Comparison of ENCODE assay signal across 19 mouse cellular contexts in the genomic region with DNA sequence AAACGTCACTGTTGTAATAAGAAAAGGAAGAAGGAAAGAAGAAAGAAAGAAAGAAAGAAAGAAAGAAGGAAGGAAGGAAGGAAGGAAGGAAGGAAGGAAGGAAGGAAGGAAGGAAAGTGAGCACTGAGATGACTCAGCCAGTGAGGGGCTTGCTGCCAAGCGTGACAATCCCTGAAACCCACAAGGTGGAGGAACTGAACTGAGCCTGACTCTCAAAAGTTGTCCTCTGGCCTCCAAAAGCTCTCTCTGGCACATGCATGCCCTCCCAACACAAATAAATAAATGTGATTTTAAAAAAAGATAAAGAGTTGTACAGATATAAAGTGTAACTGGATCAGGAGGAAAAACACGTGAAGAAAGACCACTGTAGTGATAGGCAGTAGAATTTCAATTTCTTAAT.
DNase-seq lines count a peak whose midpoint lies in the region; ATAC-seq lines count a peak whose summit lies in the region.
"Had no signal": no experiment of that assay in that cellular context is flagged by ENCODE, and none has a peak within 500 bp of the region (broad histone marks: within the 10 kb centered on the region; RNA-seq: fewer than 3 reads in every experiment).

No protein-coding gene starts in this region.

- 44% methylated on average over 3 of the region's 3 CpGs for WGBS in liver, embryonic 16.5 days (ENCODE audit: insufficient replicate concordance)
- 52% methylated on average over 3 of the region's 3 CpGs for WGBS in liver, embryonic 12.5 days (ENCODE audit: insufficient replicate concordance)

- H3K4me1 ChIP-seq in liver, embryonic 16.5 days (ENCODE audit: control insufficient read depth, low read depth, low read length) = peaks cover 37% of the 10 kb centered on the region
- H3K4me1 ChIP-seq in liver, embryonic 12.5 days = peaks cover 83% of the 10 kb centered on the region

- H3K36me3 ChIP-seq in liver, embryonic 16.5 days (ENCODE audit: control insufficient read depth, insufficient read depth) = no peaks in the 10 kb centered on the region
- H3K36me3 ChIP-seq in liver, embryonic 12.5 days = no peaks in the 10 kb centered on the region
- H3K36me3 ChIP-seq: embryonic facial prominence, embryonic 12.5 days; forebrain, embryonic 15.5 days; heart, embryonic 12.5 days; hindbrain, embryonic 15.5 days had no signal

- no peak overlapping the region for H3K9ac ChIP-seq in liver, embryonic 16.5 days (ENCODE audit: low read depth, low read length)
- no peak overlapping the region for H3K9ac ChIP-seq in liver, embryonic 12.5 days
- H3K9ac ChIP-seq: embryonic facial prominence, embryonic 12.5 days; forebrain, embryonic 15.5 days; heart, embryonic 12.5 days; hindbrain, embryonic 15.5 days had no signal

- peak; percentile 36 for DNase-seq in adrenal gland, postnatal 25 days
- DNase-seq in adrenal gland, adult 18-20 months (ENCODE audit: low spot score in 2 of 2) = no peak
- peak; percentile 11 for DNase-seq in 3134 (ENCODE audit: extremely low read depth, insufficient read length, low spot score)
- peak; percentile 54 for DNase-seq in 416B (ENCODE audit: low read depth)
- DNase-seq in B cell, adult 2 months = no peak
- DNase-seq in left cerebral cortex, adult 11 months (ENCODE audit: low spot score) = no peak
- DNase-seq: cerebellum, adult 11-12 months; cerebellum, adult 9-10 months; cerebellum, postnatal 25 days; gastrocnemius, postnatal 36 days; heart, adult 18-20 months had no signal

- no peaks in the 10 kb centered on the region for H3K9me3 ChIP-seq in liver, embryonic 16.5 days (replicated peaks; ENCODE audit: control insufficient read depth, low read length)
- H3K9me3 ChIP-seq in liver, embryonic 12.5 days (replicated peaks) = no peaks in the 10 kb centered on the region
- H3K9me3 ChIP-seq: embryonic facial prominence, embryonic 12.5 days; forebrain, embryonic 15.5 days; heart, embryonic 12.5 days; hindbrain, embryonic 15.5 days had no signal

- ATAC-seq in liver, embryonic 16.5 days (ENCODE audit: low read depth) = no peak
- ATAC-seq in liver, embryonic 12.5 days = no peak
- ATAC-seq: forebrain, embryonic 15.5 days; intestine, embryonic 16.5 days had no signal

- no peaks in the 10 kb centered on the region for H3K27me3 ChIP-seq in liver, embryonic 16.5 days (ENCODE audit: control insufficient read depth, insufficient read depth, low read depth, low read length)
- H3K27me3 ChIP-seq in liver, embryonic 12.5 days (replicated peaks) = no peaks in the 10 kb centered on the region
- H3K27me3 ChIP-seq: CH12.LX; embryonic facial prominence, embryonic 12.5 days; forebrain, embryonic 15.5 days; heart, embryonic 12.5 days; hindbrain, embryonic 15.5 days had no signal

- peak overlapping the region; percentile 66 for H3K27ac ChIP-seq in liver, embryonic 16.5 days (ENCODE audit: low read length)
- H3K27ac ChIP-seq in liver, embryonic 12.5 days = no peak overlapping the region
- H3K27ac ChIP-seq: embryonic facial prominence, embryonic 12.5 days had no signal

- no peak overlapping the region for H3K4me2 ChIP-seq in liver, embryonic 16.5 days (ENCODE audit: low read depth, low read length)
- H3K4me2 ChIP-seq in liver, embryonic 12.5 days = no peak overlapping the region
- H3K4me2 ChIP-seq: embryonic facial prominence, embryonic 12.5 days; heart, embryonic 12.5 days had no signal

- no peak overlapping the region for H3K4me3 ChIP-seq in liver, embryonic 16.5 days (ENCODE audit: low read depth, low read length)
- no peak overlapping the region for H3K4me3 ChIP-seq in liver, embryonic 12.5 days
- H3K4me3 ChIP-seq: embryonic facial prominence, embryonic 12.5 days; forebrain, embryonic 15.5 days; heart, embryonic 12.5 days; hindbrain, embryonic 15.5 days had no signal

Comparison
In these comparisons a context has a peak if more than half of its experiments do, and no peak if none do; other contexts are left out.
1. DNase-seq: peak in adrenal gland, postnatal 25 days (single experiment), 3134 (single experiment) and 416B (single experiment); none in adrenal gland, adult 18-20 months (0 of 2), B cell, adult 2 months (0 of 2) and left cerebral cortex, adult 11 months (single experiment).